Mouse (Mus musculus) liver, postnatal 0 days (tissue): ENCODE results near the gene Col4a3bp.

Experiments
- CTCF ChIP-seq: sonication (generic); IDR thresholded peaks from 2 replicates; pipeline ENCODE4 v1.5.1; 2016; ENCODE audit warnings: antibody characterized with exemption, low read depth
- EP300 ChIP-seq: IDR thresholded peaks from 2 replicates; pipeline ENCODE4 v1.6.1; 2016; ENCODE audit warnings: antibody characterized with exemption, low read depth, mild to moderate bottlenecking

DNA sequence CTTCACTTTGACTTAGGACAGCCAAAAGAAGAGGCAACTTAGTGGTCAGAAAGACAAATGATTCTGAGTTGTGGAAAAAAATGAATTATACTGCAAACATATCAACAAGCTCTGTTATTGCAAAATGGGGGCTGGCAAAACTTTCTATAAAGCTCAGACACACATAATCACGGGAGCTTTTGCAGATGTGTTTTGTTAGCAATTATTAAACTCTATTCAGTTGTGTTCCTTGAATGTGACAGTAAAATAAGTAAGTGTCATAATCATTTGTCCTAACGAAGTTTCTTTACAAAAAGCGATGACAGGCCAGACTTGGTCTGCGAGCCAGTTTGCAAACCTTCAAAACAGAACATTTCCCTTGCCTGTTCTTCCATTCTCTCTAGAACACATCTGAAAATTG is 34.9 kb upstream of the Col4a3bp start:
- TF ChIP-seq CTCF (no peak), EP300 (no peak)
